Mouse (Mus musculus): Measurements from ENCODE around the gene Spag4. TPM values are rescaled to one million over a fixed set of nuclear protein-coding genes. Genes with fewer than 3 reads are reported as not detected.
A peak's percentile ranks its signal among the peaks of the same experiment; 100 is the strongest.

The Spag4 gene
- polyA plus RNA-seq, 1 experiment from 2014 or later = 4.8 TPM

GRCm38 (mm10) chr2:156066126-156066525, 1.2 kb downstream of the Spag4 start:
- Histone ChIP-seq H3K4me1 (replicated peaks; ENCODE audit: control insufficient read depth, insufficient read depth, low read length) (no peaks in the 10 kb centered on the region), H3K27ac (ENCODE audit: low read depth, low read length) (no peak overlapping the region), H3K9me3 (ENCODE audit: control insufficient read depth, low read length) (no peaks in the 10 kb centered on the region), H3K27me3 (ENCODE audit: control insufficient read depth, insufficient read depth, low read length) (no peaks in the 10 kb centered on the region), H3K36me3 (ENCODE audit: control insufficient read depth, insufficient read depth, low read length) (0 out of 2 replicates have a peak, but pooled peaks cover 2% of the 10 kb centered on the region), H3K9ac (ENCODE audit: low read depth, low read length) (peak overlapping the region; percentile 80; the same call in 1 of the 2 replicates), H3K4me2 (replicated peaks; ENCODE audit: low read depth, low read length) (peak overlapping the region; percentile 92), H3K4me3 (ENCODE audit: low read depth, low read length) (peak overlapping the region; percentile 67)
- ATAC-seq (ENCODE audit: low FRiP score) (peak; percentile 34; the same call in 1 of the 2 replicates), DNase-seq (ENCODE audit: low spot score) (no peak)
- 29% methylated on average over 10 of the region's 10 CpGs for WGBS

DNA sequence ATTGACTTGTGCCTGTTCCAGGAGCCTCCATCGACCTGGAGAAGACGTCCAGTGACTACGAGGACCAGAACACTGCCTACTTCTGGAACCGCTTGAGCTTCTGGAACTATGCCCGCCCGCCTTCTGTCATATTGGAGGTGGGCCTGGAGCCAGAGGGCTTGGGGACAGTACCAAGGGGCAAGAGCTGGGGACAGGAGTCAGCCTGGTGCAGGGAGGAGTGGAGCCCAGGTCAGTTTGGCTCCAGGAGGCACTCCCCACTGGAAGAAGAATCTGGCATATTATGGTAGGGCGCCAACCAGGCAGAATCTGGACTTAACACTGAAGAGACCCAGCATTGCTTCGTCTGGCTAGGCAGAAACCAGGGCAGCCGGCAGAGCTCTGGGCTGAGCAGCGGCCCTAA, 2.9 kb downstream of the Spag4 start:
- no peak for DNase-seq (ENCODE audit: low spot score)
- no peak for ATAC-seq (ENCODE audit: low FRiP score)
- Histone ChIP-seq H3K27ac (ENCODE audit: low read depth, low read length) (no peak overlapping the region), H3K4me2 (replicated peaks; ENCODE audit: low read depth, low read length) (no peak overlapping the region), H3K9ac (ENCODE audit: low read depth, low read length) (no peak overlapping the region), H3K9me3 (ENCODE audit: control insufficient read depth, low read length) (no peaks in the 10 kb centered on the region), H3K27me3 (ENCODE audit: control insufficient read depth, insufficient read depth, low read length) (no peaks in the 10 kb centered on the region), H3K4me1 (replicated peaks; ENCODE audit: control insufficient read depth, insufficient read depth, low read length) (no peaks in the 10 kb centered on the region), H3K36me3 (ENCODE audit: control insufficient read depth, insufficient read depth, low read length) (0 out of 2 replicates have a peak, but pooled peaks cover 2% of the 10 kb centered on the region), H3K4me3 (ENCODE audit: low read depth, low read length) (no peak overlapping the region)
- 97% methylated on average over 10 of the region's 10 CpGs for WGBS

- no peaks in the 10 kb centered on the region for H3K4me1 ChIP-seq (replicated peaks; ENCODE audit: control insufficient read depth, insufficient read depth, low read length)
- no peak for DNase-seq (ENCODE audit: low spot score)
- no peak for ATAC-seq (ENCODE audit: low FRiP score)
- WGBS = 96% methylated on average over 10 of the region's 10 CpGs
- H3K4me3 ChIP-seq (ENCODE audit: low read depth, low read length) = no peak overlapping the region
- H3K36me3 ChIP-seq (ENCODE audit: control insufficient read depth, insufficient read depth, low read length) = peaks cover 10% of the 10 kb centered on the region; the same call in 1 of the 2 replicates
- no peak overlapping the region for H3K27ac ChIP-seq (ENCODE audit: low read depth, low read length)
- no peak overlapping the region for H3K4me2 ChIP-seq (replicated peaks; ENCODE audit: low read depth, low read length)
- H3K9me3 ChIP-seq (ENCODE audit: control insufficient read depth, low read length) = no peaks in the 10 kb centered on the region
- no peak overlapping the region for H3K9ac ChIP-seq (ENCODE audit: low read depth, low read length)
- no peaks in the 10 kb centered on the region for H3K27me3 ChIP-seq (ENCODE audit: control insufficient read depth, insufficient read depth, low read length)
These were observed 6.3 kb downstream of the Spag4 start for GRCm38 (mm10) chr2:156071236-156071635.

DNA sequence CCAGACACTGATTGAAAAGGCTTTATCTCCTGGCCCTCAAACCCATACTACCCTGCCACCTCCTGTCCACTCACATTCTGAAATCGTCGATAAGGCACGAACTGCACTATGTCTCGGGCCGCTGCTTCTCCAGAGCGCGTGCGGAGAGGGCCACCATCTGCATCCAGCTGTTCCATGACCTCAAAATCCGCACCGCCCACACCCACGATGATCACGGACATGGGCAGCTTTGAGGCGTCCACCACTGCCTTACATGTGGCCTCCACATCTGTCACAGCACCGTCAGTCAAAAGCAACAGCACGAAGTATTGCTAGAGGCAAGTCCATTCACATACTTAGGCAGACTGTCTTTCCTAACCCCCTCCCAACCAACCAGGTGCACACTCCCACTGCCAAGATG, 8.8 kb downstream of the Spag4 start:
- ATAC-seq (ENCODE audit: low FRiP score) (no peak), DNase-seq (ENCODE audit: low spot score) (no peak)
- WGBS = 97% methylated on average over 15 of the region's 15 CpGs
- no peak overlapping the region for H3K4me3 ChIP-seq (ENCODE audit: low read depth, low read length)
- H3K4me1 ChIP-seq (replicated peaks; ENCODE audit: control insufficient read depth, insufficient read depth, low read length) = no peaks in the 10 kb centered on the region
- no peak overlapping the region for H3K4me2 ChIP-seq (replicated peaks; ENCODE audit: low read depth, low read length)
- peaks cover 27% of the 10 kb centered on the region; the same call in 1 of the 2 replicates for H3K36me3 ChIP-seq (ENCODE audit: control insufficient read depth, insufficient read depth, low read length)
- no peaks in the 10 kb centered on the region for H3K9me3 ChIP-seq (ENCODE audit: control insufficient read depth, low read length)
- H3K27me3 ChIP-seq (ENCODE audit: control insufficient read depth, insufficient read depth, low read length) = no peaks in the 10 kb centered on the region
- no peak overlapping the region for H3K27ac ChIP-seq (ENCODE audit: low read depth, low read length)
- H3K9ac ChIP-seq (ENCODE audit: low read depth, low read length) = no peak overlapping the region

- no peak overlapping the region for H3K4me2 ChIP-seq (replicated peaks; ENCODE audit: low read depth, low read length)
- H3K36me3 ChIP-seq (ENCODE audit: control insufficient read depth, insufficient read depth, low read length) = peaks cover 25% of the 10 kb centered on the region; the same call in 1 of the 2 replicates
- no peak overlapping the region for H3K27ac ChIP-seq (ENCODE audit: low read depth, low read length)
- no peaks in the 10 kb centered on the region for H3K4me1 ChIP-seq (replicated peaks; ENCODE audit: control insufficient read depth, insufficient read depth, low read length)
- no peak overlapping the region for H3K4me3 ChIP-seq (ENCODE audit: low read depth, low read length)
- H3K27me3 ChIP-seq (ENCODE audit: control insufficient read depth, insufficient read depth, low read length) = no peaks in the 10 kb centered on the region
- H3K9ac ChIP-seq (ENCODE audit: low read depth, low read length) = no peak overlapping the region
- DNase-seq (ENCODE audit: low spot score) (no peak), ATAC-seq (ENCODE audit: low FRiP score) (no peak)
- 91% methylated on average over 7 of the region's 7 CpGs for WGBS
- H3K9me3 ChIP-seq (ENCODE audit: control insufficient read depth, low read length) = no peaks in the 10 kb centered on the region
These were observed 12.5 kb downstream of the Spag4 start for GRCm38 (mm10) chr2:156077461-156077860.

DNA sequence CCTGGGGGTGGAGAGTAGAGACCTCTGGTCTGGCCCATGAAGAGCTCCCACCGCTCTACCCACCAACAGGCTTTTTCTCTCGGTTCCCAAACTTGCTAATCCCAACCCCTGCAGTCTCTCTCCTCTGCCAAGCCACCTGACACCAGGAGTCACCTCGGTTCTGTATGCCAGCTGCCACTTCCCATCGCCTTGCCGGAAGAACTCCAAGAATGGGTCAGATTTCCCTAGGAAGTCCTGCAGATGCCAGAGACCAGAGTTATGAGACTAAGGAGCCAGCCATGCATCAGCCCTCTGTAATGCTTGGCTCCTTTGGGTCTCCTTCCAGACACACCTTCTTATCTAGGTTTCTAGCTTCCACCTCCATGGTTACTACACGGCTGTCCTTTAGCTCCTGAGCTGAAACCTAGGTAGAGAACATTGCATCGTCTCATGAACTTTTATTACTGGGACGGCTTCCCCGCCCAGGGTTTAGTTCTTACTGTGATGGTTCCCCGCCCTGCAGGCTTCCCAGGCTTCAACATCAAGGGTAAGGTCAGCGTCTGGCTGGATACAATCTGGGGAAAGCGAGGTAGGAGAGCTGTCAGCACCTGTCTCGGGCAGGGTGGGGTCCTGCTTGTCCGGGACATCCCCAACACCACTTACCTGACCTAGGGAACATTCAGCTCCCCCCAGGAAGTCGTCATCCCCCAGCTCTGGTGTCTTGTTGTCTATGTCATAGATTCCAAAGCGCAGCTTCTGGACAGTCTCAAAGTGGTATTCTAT, 13.6 kb downstream of the Spag4 start:
- DNase-seq (ENCODE audit: low spot score) (no peak), ATAC-seq (ENCODE audit: low FRiP score) (no peak)
- no peak overlapping the region for H3K9ac ChIP-seq (ENCODE audit: low read depth, low read length)
- peaks cover 23% of the 10 kb centered on the region; the same call in 1 of the 2 replicates for H3K36me3 ChIP-seq (ENCODE audit: control insufficient read depth, insufficient read depth, low read length)
- 95% methylated on average over 16 of the region's 16 CpGs for WGBS
- no peaks in the 10 kb centered on the region for H3K27me3 ChIP-seq (ENCODE audit: control insufficient read depth, insufficient read depth, low read length)
- no peak overlapping the region for H3K4me3 ChIP-seq (ENCODE audit: low read depth, low read length)
- H3K27ac ChIP-seq (ENCODE audit: low read depth, low read length) = no peak overlapping the region
- H3K4me1 ChIP-seq (replicated peaks; ENCODE audit: control insufficient read depth, insufficient read depth, low read length) = no peaks in the 10 kb centered on the region
- no peaks in the 10 kb centered on the region for H3K9me3 ChIP-seq (ENCODE audit: control insufficient read depth, low read length)
- H3K4me2 ChIP-seq (replicated peaks; ENCODE audit: low read depth, low read length) = no peak overlapping the region

DNA sequence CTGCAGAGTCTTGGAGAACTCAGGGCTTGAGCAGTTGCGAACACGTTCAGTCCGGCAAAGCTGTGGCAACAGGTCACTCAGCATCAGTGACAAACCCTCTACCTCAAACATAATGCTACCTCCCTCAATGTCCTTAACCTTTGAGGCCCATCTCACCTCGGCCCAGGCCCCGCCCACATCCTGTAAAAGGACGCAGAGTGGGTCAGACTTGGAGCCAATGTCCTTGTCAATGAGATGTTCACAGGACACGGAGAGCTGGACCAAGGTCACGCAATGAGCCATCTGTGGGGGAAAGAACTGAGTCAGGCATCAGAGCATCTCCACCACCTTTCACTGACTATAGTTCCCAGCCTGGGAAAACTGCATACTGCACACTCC, 14.2 kb downstream of the Spag4 start:
- WGBS = 93% methylated on average over 8 of the region's 8 CpGs
- no peak overlapping the region for H3K9ac ChIP-seq (ENCODE audit: low read depth, low read length)

DNA sequence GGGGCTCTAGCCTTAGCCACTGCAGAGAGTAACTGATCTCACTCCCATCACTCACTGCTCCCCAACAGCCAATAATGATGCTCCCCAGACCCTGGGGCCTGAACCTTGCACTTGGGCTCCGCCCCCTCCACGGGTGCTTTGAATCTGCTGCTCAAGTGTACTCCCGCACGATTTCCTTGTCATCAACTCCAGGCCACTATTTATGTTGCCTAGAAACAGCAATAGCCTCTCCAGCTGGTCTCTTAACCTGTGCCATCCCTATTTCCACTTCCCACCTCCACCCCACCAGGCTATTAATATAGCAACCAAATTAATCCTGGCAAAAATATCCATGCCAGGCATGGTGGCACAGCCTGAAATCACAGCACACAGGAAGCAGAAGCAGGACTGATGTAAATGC, 14.7 kb downstream of the Spag4 start:
- Histone ChIP-seq H3K36me3 (ENCODE audit: control insufficient read depth, insufficient read depth, low read length) (peaks cover 23% of the 10 kb centered on the region; the same call in 1 of the 2 replicates), H3K4me1 (replicated peaks; ENCODE audit: control insufficient read depth, insufficient read depth, low read length) (no peaks in the 10 kb centered on the region), H3K9me3 (ENCODE audit: control insufficient read depth, low read length) (no peaks in the 10 kb centered on the region), H3K27ac (ENCODE audit: low read depth, low read length) (no peak overlapping the region), H3K4me3 (ENCODE audit: low read depth, low read length) (no peak overlapping the region), H3K9ac (ENCODE audit: low read depth, low read length) (no peak overlapping the region), H3K4me2 (replicated peaks; ENCODE audit: low read depth, low read length) (no peak overlapping the region), H3K27me3 (ENCODE audit: control insufficient read depth, insufficient read depth, low read length) (no peaks in the 10 kb centered on the region)
- WGBS = 62% methylated on average over 4 of the region's 4 CpGs
- no peak for DNase-seq (ENCODE audit: low spot score)
- no peak for ATAC-seq (ENCODE audit: low FRiP score)

More for the DNA sequence above, 14.2 kb downstream of the Spag4 start:
- Histone ChIP-seq H3K36me3 (ENCODE audit: control insufficient read depth, insufficient read depth, low read length) (peaks cover 23% of the 10 kb centered on the region; the same call in 1 of the 2 replicates), H3K4me1 (replicated peaks; ENCODE audit: control insufficient read depth, insufficient read depth, low read length) (no peaks in the 10 kb centered on the region), H3K4me3 (ENCODE audit: low read depth, low read length) (no peak overlapping the region), H3K27me3 (ENCODE audit: control insufficient read depth, insufficient read depth, low read length) (no peaks in the 10 kb centered on the region), H3K4me2 (replicated peaks; ENCODE audit: low read depth, low read length) (no peak overlapping the region), H3K9me3 (ENCODE audit: control insufficient read depth, low read length) (no peaks in the 10 kb centered on the region), H3K27ac (ENCODE audit: low read depth, low read length) (no peak overlapping the region)
- ATAC-seq (ENCODE audit: low FRiP score) (no peak), DNase-seq (ENCODE audit: low spot score) (no peak)

DNA sequence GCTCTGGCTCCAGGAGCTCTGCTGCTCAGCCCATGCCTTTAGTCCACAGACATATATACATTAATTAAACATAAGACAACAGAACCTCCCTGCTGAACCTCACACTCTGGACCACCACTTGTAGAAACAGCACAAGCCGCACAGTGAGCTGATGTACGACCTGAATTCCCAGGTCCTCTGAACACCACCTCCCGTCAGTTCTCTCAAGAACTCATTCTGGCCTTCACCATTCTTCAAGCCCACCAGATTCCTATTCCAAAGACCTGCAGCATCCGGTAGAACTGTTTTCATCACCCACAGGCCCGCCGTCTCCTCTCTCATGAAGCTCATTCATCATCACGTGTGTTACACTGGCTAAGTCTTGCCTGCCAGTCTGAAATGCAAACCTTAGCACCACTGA, 15.4 kb downstream of the Spag4 start:
- Histone ChIP-seq H3K27me3 (ENCODE audit: control insufficient read depth, insufficient read depth, low read length) (no peaks in the 10 kb centered on the region), H3K4me1 (replicated peaks; ENCODE audit: control insufficient read depth, insufficient read depth, low read length) (no peaks in the 10 kb centered on the region), H3K9me3 (ENCODE audit: control insufficient read depth, low read length) (no peaks in the 10 kb centered on the region), H3K4me3 (ENCODE audit: low read depth, low read length) (no peak overlapping the region), H3K27ac (ENCODE audit: low read depth, low read length) (no peak overlapping the region), H3K4me2 (replicated peaks; ENCODE audit: low read depth, low read length) (no peak overlapping the region), H3K9ac (ENCODE audit: low read depth, low read length) (no peak overlapping the region), H3K36me3 (ENCODE audit: control insufficient read depth, insufficient read depth, low read length) (peaks cover 22% of the 10 kb centered on the region; the same call in 1 of the 2 replicates)
- 91% methylated on average over 7 of the region's 7 CpGs for WGBS
- no peak for ATAC-seq (ENCODE audit: low FRiP score)
- no peak for DNase-seq (ENCODE audit: low spot score)

Measured in hindbrain, embryonic 11.5 days (tissue).